Mouse (Mus musculus) hindbrain, postnatal 0 days (tissue): ENCODE results near the gene AI182371. TPM values are rescaled to one million over a fixed set of nuclear protein-coding genes. Genes with fewer than 3 reads are reported as not detected.

Source experiments
- ATAC-seq: fragments of 200-750 bp; cut with Nextera tagmentation; 2 replicates; pipeline ENCODE4 v1.8.0; 2017; ENCODE audit warnings: mild to moderate bottlenecking, moderate TSS enrichment, moderate library complexity
- DNase-seq: peaks from one replicate; pipeline ENCODE4 v3.0.0-alpha.2; 2015; ENCODE audit warnings: low spot score
- H3K27ac ChIP-seq: fragments of 300-500 bp; sonication (generic); 2 replicates; pipeline ENCODE4 v1.5.1; 2014; ENCODE audit warnings: mild to moderate bottlenecking
- H3K27me3 ChIP-seq: fragments of 300-500 bp; sonication (generic); 2 replicates; pipeline ENCODE4 v1.6.1; 2014; ENCODE audit warnings: low read length, mixed read lengths; ENCODE audit not compliant: insufficient read depth
- H3K36me3 ChIP-seq: fragments of 300-500 bp; sonication (generic); 2 replicates; pipeline ENCODE4 v1.6.1; 2014; ENCODE audit warnings: low read length, mixed read lengths; ENCODE audit not compliant: insufficient read depth
- H3K4me1 ChIP-seq: fragments of 300-500 bp; sonication (generic); 2 replicates; pipeline ENCODE4 v1.6.1; 2014; ENCODE audit warnings: antibody characterized with exemption, low read length, mixed read lengths; ENCODE audit not compliant: insufficient read depth
- H3K4me2 ChIP-seq: fragments of 300-500 bp; sonication (generic); 2 replicates; pipeline ENCODE4 v1.6.1; 2014; ENCODE audit warnings: low read depth, mild to moderate bottlenecking, low read length, moderate library complexity, mixed read lengths
- H3K4me3 ChIP-seq: fragments of 300-500 bp; sonication (generic); 2 replicates; pipeline ENCODE4 v1.5.1; 2014; ENCODE audit warnings: low read length
- H3K9ac ChIP-seq: fragments of 300-500 bp; sonication (generic); replicated peaks from 2 replicates; pipeline ENCODE4 v1.6.1; 2014; ENCODE audit warnings: mild to moderate bottlenecking, low read length, moderate library complexity, mixed read lengths
- H3K9me3 ChIP-seq: fragments of 300-500 bp; sonication (generic); 2 replicates; pipeline ENCODE4 v1.6.1; 2016; ENCODE audit warnings: low read length, mixed read lengths
- CTCF ChIP-seq: IDR thresholded peaks from 2 replicates; pipeline ENCODE4 v1.5.1; 2016; ENCODE audit warnings: antibody characterized with exemption, control low read depth, low read depth
- WGBS: fragments of 180-500 bp; shearing (Covaris S2); extraction: QIAGEN DNeasy Blood & Tissue Kit; methylation state at CpG from one replicate; pipeline ENCODE4 v1.1.7; 2014; 5-methylcytosine and 5-hydroxymethylcytosine counted together
- polyA plus RNA-seq: library from polyadenylated mRNA; unstranded; fragments of >200 nt; fragmentation: Nextera tagmentation; extraction: Ambion mirVana; gene quantifications from 2 replicates; pipeline ENCODE4 v1.2.1, GENCODE M21; 2015
- total RNA-seq: library from RNA; depleted of rRNA; stranded (reverse); fragments of >200 nt; gene quantifications from 2 replicates; pipeline ENCODE4 v1.2.3, GENCODE M21; 2014

AI182371 gene
- total and polyA plus RNA-seq, 2 experiments from 2014 or later, result 0.48 TPM; not detected in 1

DNA sequence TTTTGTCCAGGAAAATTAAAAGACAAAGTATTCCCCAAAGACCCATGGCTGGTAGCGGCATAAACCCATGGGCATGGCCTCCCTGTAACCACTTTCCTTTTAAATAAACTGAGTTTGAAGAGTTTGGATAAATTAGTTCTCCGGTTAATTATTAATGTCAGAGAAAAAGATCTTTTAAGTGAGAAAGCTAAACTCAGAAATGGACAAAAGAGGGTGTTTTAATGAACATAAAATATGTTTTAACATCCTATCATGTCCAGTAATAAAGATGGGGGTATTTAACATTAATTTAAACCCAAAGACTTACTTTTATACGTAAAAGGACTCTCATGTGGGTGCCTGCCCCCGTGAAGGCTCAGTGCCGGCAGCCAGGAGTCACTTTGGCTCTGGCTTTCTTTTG is 40.0 kb downstream of the AI182371 start, which contains the start of gene Hc:
Gene Hc (minus strand): TSS at position 101 of the 400 bp plus-strand sequence.
- no peaks in the 10 kb centered on the region for H3K36me3 ChIP-seq
- no peak within 1 kb of the TSS for H3K4me2 ChIP-seq
- DNase-seq (no peak), ATAC-seq (no peak)
- TF ChIP-seq CTCF, result no peak
- no peaks in the 10 kb centered on the region for H3K4me1 ChIP-seq
- WGBS, result 84% methylated on average over 5 of the region's 5 CpGs
- H3K27ac ChIP-seq, result no peak within 1 kb of the TSS
- no peak within 1 kb of the TSS for H3K4me3 ChIP-seq
- H3K9ac ChIP-seq, result no peak within 1 kb of the TSS
- H3K27me3 ChIP-seq, result no peaks in the 10 kb centered on the region
- no peaks in the 10 kb centered on the region for H3K9me3 ChIP-seq

DNA sequence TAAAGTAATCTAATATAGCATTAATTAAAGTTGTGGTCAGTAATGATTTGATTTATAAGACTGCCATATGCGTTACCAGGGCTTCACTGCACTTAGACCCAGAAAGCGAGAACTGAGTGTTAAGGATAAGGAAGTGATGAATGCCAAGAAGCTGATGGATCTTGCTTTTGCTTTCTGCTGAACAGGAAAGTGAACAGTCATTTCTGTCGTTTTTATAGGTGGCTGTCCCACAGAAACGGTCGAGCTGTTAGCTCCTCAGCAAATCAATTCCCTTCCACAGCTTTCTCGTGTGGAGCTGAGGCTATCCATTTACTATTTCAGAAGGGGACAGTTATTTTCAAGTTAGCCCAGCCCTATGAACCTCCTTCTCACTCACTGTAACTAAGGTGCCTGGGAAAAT is 40.4 kb downstream of the AI182371 start:
- Histone ChIP-seq H3K4me1 (no peaks in the 10 kb centered on the region), H3K9ac (no peak overlapping the region), H3K4me2 (no peak overlapping the region), H3K9me3 (no peaks in the 10 kb centered on the region), H3K36me3 (no peaks in the 10 kb centered on the region), H3K27me3 (no peaks in the 10 kb centered on the region), H3K27ac (no peak overlapping the region), H3K4me3 (no peak overlapping the region)
- DNase-seq (no peak), ATAC-seq (no peak)
- WGBS, result 78% methylated on average over 6 of the region's 6 CpGs
- TF ChIP-seq CTCF, result no peak

DNA sequence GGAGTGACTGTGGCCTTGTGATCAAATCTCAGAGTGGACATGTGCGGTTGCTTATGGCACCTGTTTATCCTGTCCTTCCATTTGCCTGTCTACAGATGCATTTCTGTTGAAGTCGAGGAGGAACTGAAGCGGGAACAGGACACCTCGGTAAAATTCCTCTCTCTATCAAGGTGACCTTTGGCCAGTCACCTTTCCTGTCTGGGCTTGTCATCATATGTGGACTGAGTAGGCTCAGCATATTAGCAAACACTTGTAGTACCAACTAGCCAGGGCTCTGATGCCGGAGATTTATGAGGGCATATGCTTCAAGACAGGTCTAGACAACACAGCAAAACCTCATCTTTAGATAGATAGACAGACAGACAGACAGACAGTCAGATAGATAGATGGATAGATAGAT is 41.1 kb downstream of the AI182371 start:
- no peaks in the 10 kb centered on the region for H3K36me3 ChIP-seq
- H3K9ac ChIP-seq, result no peak overlapping the region
- H3K4me1 ChIP-seq, result no peaks in the 10 kb centered on the region
- H3K9me3 ChIP-seq, result no peaks in the 10 kb centered on the region
- no peak overlapping the region for H3K4me3 ChIP-seq
- DNase-seq, result no peak
- no peak for TF ChIP-seq CTCF
- 85% methylated on average over 5 of the region's 5 CpGs for WGBS
- no peak overlapping the region for H3K4me2 ChIP-seq
- H3K27ac ChIP-seq, result no peak overlapping the region
- no peaks in the 10 kb centered on the region for H3K27me3 ChIP-seq
- no peak for ATAC-seq

GRCm38 (mm10) chr2:35058325-35058724 is 43.0 kb downstream of the AI182371 start:
- no peak for ATAC-seq
- no peak overlapping the region for H3K9ac ChIP-seq
- H3K27ac ChIP-seq, result no peak overlapping the region
- WGBS, result 82% methylated on average over 2 of the region's 2 CpGs
- H3K4me1 ChIP-seq, result no peaks in the 10 kb centered on the region
- TF ChIP-seq CTCF, result no peak
- no peaks in the 10 kb centered on the region for H3K27me3 ChIP-seq
- H3K36me3 ChIP-seq, result no peaks in the 10 kb centered on the region
- no peak overlapping the region for H3K4me3 ChIP-seq
- DNase-seq, result no peak
- H3K9me3 ChIP-seq, result no peaks in the 10 kb centered on the region
- H3K4me2 ChIP-seq, result no peak overlapping the region

DNA sequence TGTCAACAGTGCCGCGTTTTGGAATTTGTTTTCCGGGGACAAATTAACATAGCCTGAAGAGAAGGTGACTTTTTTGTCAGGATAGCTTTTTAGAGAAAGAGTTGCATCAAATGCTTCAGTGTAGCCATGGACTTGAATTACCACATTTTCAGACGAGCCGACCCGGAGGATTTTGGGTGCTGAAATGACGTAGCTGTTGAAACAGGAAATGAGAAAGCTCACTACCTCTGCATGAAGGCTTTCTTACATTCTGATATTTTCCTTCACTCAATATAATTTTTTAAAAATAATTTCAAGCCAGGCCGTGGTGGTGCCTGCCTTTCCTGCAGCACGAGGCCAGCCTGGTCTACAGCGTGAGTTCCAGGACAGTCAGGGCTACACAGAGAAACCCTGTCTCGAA is 44.1 kb downstream of the AI182371 start:
- Histone ChIP-seq H3K4me3 (no peak overlapping the region), H3K4me2 (no peak overlapping the region), H3K27ac (no peak overlapping the region), H3K9me3 (no peaks in the 10 kb centered on the region), H3K36me3 (no peaks in the 10 kb centered on the region), H3K27me3 (no peaks in the 10 kb centered on the region), H3K4me1 (no peaks in the 10 kb centered on the region), H3K9ac (no peak overlapping the region)
- 91% methylated on average over 11 of the region's 11 CpGs for WGBS
- no peak for ATAC-seq
- no peak for DNase-seq
- no peak for TF ChIP-seq CTCF

GRCm38 (mm10) chr2:35048851-35049250 is 52.5 kb downstream of the AI182371 start:
- Histone ChIP-seq H3K9ac (no peak overlapping the region), H3K4me2 (no peak overlapping the region), H3K36me3 (no peaks in the 10 kb centered on the region), H3K27ac (no peak overlapping the region), H3K27me3 (no peaks in the 10 kb centered on the region), H3K9me3 (no peaks in the 10 kb centered on the region), H3K4me1 (no peaks in the 10 kb centered on the region), H3K4me3 (no peak overlapping the region)
- ATAC-seq (no peak), DNase-seq (peak; percentile 39)
- TF ChIP-seq CTCF, result peak; percentile 66
- WGBS, result 41% methylated on average over 5 of the region's 5 CpGs

GRCm38 (mm10) chr2:35044956-35045355 is 56.4 kb downstream of the AI182371 start:
- Histone ChIP-seq H3K9ac (no peak overlapping the region), H3K36me3 (no peaks in the 10 kb centered on the region), H3K4me1 (no peaks in the 10 kb centered on the region), H3K4me3 (no peak overlapping the region), H3K27me3 (no peaks in the 10 kb centered on the region), H3K4me2 (no peak overlapping the region), H3K27ac (no peak overlapping the region), H3K9me3 (no peaks in the 10 kb centered on the region)
- no peak for ATAC-seq
- TF ChIP-seq CTCF, result peak; percentile 66
- DNase-seq, result peak; percentile 50
- 78% methylated on average over 2 of the region's 2 CpGs for WGBS
